Mouse (Mus musculus) bone marrow, adult 2 months (tissue): ENCODE results near the gene Lrrc7. TPM values are rescaled to one million over a fixed set of nuclear protein-coding genes. Genes with fewer than 3 reads are reported as not detected.

Experiments used
- H3K27ac ChIP-seq: fragments of 200-500 bp; 2 replicates; pipeline ENCODE4 v1.5.1; 2012; ENCODE audit warnings: low read depth, mild to moderate bottlenecking, control low read depth, inconsistent platforms, low read length; ENCODE audit not compliant: control insufficient read depth, poor library complexity, insufficient read depth
- H3K4me1 ChIP-seq: fragments of 200-500 bp; 2 replicates; pipeline ENCODE4 v1.6.1; 2011; ENCODE audit warnings: low read length; ENCODE audit not compliant: control insufficient read depth, insufficient read depth
- H3K4me3 ChIP-seq: fragments of 200-500 bp; replicated peaks from 2 replicates; pipeline ENCODE3; 2011; ENCODE audit warnings: mild to moderate bottlenecking, low read depth, low read length, control low read depth; ENCODE audit not compliant: control insufficient read depth
- CTCF ChIP-seq: fragments of 200-500 bp; IDR thresholded peaks from 2 replicates; pipeline ENCODE4 v1.5.1; 2011; ENCODE audit warnings: low read length, control low read depth; ENCODE audit not compliant: control insufficient read depth, insufficient read depth
- POLR2A ChIP-seq: fragments of 200-500 bp; IDR thresholded peaks from 2 replicates; pipeline ENCODE4 v1.6.1; 2011; ENCODE audit warnings: low read depth, mild to moderate bottlenecking, control low read depth, low read length, borderline replicate concordance; ENCODE audit not compliant: control insufficient read depth
- WGBS: fragments of 180-500 bp; shearing (Covaris S2); methylation state at CpG from one replicate; pipeline ENCODE4 v1.1.7; 2018; 5-methylcytosine and 5-hydroxymethylcytosine counted together
- polyA plus RNA-seq: library from polyadenylated mRNA; stranded (reverse); fragments of >200 nt; gene quantifications from 2 replicates; pipeline ENCODE4 v1.2.4, GENCODE M21; 2011; ENCODE audit warnings: low replicate concordance; ENCODE audit not compliant: missing spikeins, insufficient read depth, insufficient read length

Lrrc7 gene
- polyA plus RNA-seq, 1 experiment: not detected

DNA sequence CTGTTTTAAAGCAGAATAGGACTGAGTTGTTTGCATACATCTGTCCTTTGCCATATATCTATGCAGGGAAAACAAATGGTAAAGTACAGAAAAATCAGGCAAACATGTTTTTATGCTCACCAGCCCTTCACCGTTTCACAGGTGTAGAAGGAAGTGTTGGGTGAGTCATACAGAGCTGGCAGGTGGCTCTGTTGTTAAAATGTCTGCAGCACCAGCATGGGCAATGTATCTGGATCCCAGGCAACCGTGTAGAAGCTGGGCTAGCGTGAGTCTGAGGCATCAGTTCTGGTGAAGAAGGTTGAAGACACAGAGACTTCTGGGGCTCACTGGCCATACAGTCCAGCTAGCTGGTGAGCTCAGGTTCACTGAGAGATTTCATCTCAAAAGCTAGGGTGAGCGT lies 468.1 kb downstream of the Lrrc7 start:
- Histone ChIP-seq H3K4me1 (no peaks in the 10 kb centered on the region), H3K27ac (no peak overlapping the region), H3K4me3 (no peak overlapping the region)
- WGBS: 72% methylated on average over 4 of the region's 4 CpGs
- TF ChIP-seq POLR2A: no peak

GRCm38 (mm10) chr3:158091601-158092000 lies 470.4 kb downstream of the Lrrc7 start:
- H3K4me3 ChIP-seq: no peak overlapping the region
- whole genome bisulfite sequencing: 73% methylated on average over 3 of the region's 3 CpGs
- no peak for TF ChIP-seq POLR2A
- TF ChIP-seq CTCF: no peak
- H3K27ac ChIP-seq: no peak overlapping the region
- H3K4me1 ChIP-seq: no peaks in the 10 kb centered on the region

DNA sequence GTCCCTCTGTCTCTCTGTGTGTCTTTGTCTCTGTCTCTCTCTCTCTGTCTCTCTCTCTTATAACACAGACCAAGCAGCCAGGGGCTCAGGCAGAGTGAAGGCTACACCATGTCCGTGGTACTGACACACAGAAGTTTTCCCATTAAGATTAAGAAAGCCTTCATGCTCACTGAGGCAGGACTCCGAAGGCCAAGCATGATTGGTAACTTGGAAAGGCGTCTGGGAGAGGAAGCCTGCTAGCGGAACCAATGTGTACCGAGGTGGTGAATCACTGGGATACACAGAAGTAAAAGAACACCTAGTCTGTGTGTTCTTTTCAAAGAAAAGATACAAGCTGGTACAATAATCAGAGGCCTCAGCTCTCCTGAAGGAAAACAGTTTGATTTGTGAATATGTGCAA lies 484.2 kb downstream of the Lrrc7 start:
- 76% methylated on average over 5 of the region's 5 CpGs for WGBS
- no peak for TF ChIP-seq CTCF
- no peak for TF ChIP-seq POLR2A
- H3K4me1 ChIP-seq: no peaks in the 10 kb centered on the region
- no peak overlapping the region for H3K4me3 ChIP-seq
- H3K27ac ChIP-seq: no peak overlapping the region

- H3K4me1 ChIP-seq: no peaks in the 10 kb centered on the region
- H3K27ac ChIP-seq: no peak overlapping the region
- no peak overlapping the region for H3K4me3 ChIP-seq
- WGBS: 0% methylated on average over 1 of the region's 1 CpGs
- TF ChIP-seq CTCF (no peak), POLR2A (no peak)
These were observed 484.6 kb downstream of the Lrrc7 start for GRCm38 (mm10) chr3:158077380-158077772.

DNA sequence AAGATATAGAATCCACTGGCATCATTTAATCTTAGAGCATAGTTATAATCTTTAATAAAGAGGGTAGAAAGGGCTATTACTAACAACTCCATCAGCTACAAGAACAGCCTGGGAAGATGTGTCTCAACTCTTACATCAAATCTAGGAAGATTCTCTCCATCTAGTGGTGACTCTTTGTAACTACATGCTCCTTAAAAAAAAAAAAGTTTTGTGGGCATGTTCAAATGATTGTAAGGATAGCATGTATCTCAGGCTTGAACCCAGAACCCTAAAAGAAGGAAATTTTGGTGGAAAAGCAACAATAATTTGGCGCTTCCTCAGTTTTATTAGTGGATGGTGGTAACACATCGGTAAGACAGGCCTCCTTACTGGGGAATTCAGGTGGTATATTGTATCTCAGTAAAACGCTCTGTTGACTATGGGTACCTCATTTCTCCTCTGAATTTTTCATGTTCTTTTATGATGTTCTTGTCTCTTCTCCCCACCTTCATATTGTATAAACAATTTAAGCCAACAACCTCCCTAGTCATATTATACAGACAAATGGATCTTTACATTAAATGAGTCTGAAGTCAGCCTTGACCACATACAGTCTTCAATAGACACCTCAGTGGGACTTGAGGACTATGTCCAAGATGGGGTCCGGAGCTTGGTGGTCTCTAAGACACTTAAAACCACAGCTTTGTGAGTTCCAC lies 485.2 kb downstream of the Lrrc7 start:
- Histone ChIP-seq H3K4me1 (no peaks in the 10 kb centered on the region), H3K4me3 (no peak overlapping the region), H3K27ac (no peak overlapping the region)
- WGBS: 42% methylated on average over 4 of the region's 4 CpGs
- TF ChIP-seq POLR2A: no peak
- no peak for TF ChIP-seq CTCF

DNA sequence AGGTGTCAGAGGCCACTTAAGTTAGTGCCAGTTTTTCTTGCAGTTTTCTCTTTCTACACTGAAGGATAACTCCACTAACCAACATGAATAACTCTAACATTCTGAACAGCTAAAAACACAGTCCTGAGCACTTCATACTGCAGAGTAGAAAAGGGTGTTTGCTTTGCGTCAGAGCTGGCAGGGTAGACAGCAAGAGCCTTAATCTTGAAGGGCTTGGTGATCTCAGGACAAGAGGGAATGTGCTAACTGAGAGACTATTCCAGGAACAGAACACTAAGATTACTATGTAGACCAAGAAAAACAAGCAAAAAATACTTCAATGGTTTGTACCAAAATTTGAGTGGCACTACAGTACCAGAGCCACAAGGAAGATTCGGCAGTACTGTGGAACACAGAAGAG lies 487.0 kb downstream of the Lrrc7 start:
- 83% methylated on average over 2 of the region's 2 CpGs for WGBS

DNA sequence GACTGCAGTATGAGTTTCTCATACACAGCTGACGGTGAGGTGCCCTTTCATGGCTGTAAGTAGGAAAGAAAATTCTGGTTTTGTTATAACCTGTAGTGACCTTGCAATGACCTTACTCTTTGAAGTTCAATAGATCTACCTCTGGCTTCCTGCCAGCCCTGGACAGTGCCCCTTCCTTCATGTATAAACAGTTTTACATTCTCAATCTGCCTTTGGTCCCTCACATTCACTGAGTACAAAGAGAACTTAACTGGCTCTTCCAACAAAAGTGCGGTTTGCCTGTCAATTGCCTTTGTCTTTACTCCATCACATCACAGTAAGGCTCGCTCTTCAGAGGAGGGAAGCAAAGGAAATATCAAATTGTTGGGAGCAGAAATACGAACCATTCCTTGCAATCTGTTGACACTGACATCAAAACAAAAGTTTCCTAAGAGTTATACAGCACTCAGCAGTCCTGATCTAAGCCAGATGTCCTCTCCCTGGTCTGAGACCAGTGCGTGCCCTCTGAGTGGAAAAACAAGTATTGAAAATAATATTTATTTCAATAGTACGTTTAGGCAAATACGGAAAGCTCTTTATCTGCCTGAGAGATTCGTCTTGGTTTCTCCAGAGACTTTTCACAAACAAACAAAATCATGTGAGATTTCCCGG lies 493.3 kb downstream of the Lrrc7 start:
- no peak overlapping the region for H3K27ac ChIP-seq
- no peak overlapping the region for H3K4me3 ChIP-seq
- TF ChIP-seq CTCF (no peak), POLR2A (no peak)
- no peaks in the 10 kb centered on the region for H3K4me1 ChIP-seq
- 89% methylated on average over 9 of the region's 9 CpGs for WGBS

More for the DNA sequence above, 487.0 kb downstream of the Lrrc7 start:
- no peak overlapping the region for H3K27ac ChIP-seq
- TF ChIP-seq CTCF (no peak), POLR2A (no peak)
- no peak overlapping the region for H3K4me3 ChIP-seq
- no peaks in the 10 kb centered on the region for H3K4me1 ChIP-seq

DNA sequence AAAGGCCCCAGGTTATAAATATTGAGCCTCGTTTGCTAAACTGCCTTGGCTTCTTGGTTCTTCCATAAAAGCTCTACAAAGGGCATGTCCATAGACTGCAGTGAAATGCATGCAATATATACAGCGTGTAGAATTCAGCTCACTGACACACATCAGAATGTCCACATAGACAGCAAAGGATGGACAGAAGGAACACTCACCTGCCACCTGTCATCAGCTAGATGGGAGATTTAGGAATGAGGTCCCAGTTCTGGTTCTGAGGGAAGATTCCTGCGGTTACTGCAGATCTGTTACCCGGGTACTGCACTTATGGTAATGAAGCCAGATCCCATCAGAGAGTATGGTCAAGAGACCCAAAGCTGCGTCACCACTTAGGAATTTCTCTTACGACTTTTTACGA lies 494.1 kb downstream of the Lrrc7 start:
- TF ChIP-seq CTCF (no peak), POLR2A (no peak)
- 88% methylated on average over 7 of the region's 7 CpGs for WGBS
- no peak overlapping the region for H3K27ac ChIP-seq
- H3K4me3 ChIP-seq: no peak overlapping the region
- no peaks in the 10 kb centered on the region for H3K4me1 ChIP-seq
